Mouse (Mus musculus) stomach, postnatal 0 days (tissue): ENCODE measurements around the gene Tmem94. TPM values are rescaled to one million over a fixed set of nuclear protein-coding genes. Genes with fewer than 3 reads are reported as not detected.

Experiments used
- ATAC-seq: fragments of 200-750 bp; cut with Nextera tagmentation; 2 replicates; pipeline ENCODE4 v1.8.0; 2017; ENCODE audit not compliant: low FRiP score, low TSS enrichment
- DNase-seq: peaks from one replicate; pipeline ENCODE4 v3.0.0-alpha.2; 2016; ENCODE audit warnings: low spot score
- H3K27ac ChIP-seq: fragments of 300-500 bp; sonication (generic); replicated peaks from 2 replicates; pipeline ENCODE4 v1.5.1; 2014; ENCODE audit warnings: mild to moderate bottlenecking, control low read depth
- H3K27me3 ChIP-seq: fragments of 300-500 bp; sonication (generic); 2 replicates; pipeline ENCODE4 v1.6.1; 2014; ENCODE audit warnings: low read length; ENCODE audit not compliant: control insufficient read depth, insufficient read depth
- H3K36me3 ChIP-seq: fragments of 300-500 bp; sonication (generic); 2 replicates; pipeline ENCODE4 v1.6.1; 2014; ENCODE audit warnings: low read length, mixed read lengths; ENCODE audit not compliant: control insufficient read depth, insufficient read depth
- H3K4me1 ChIP-seq: fragments of 300-500 bp; sonication (generic); replicated peaks from 2 replicates; pipeline ENCODE4 v1.6.1; 2014; ENCODE audit warnings: antibody characterized with exemption; ENCODE audit not compliant: control insufficient read depth, insufficient read depth
- H3K4me2 ChIP-seq: fragments of 300-500 bp; sonication (generic); replicated peaks from 2 replicates; pipeline ENCODE4 v1.6.1; 2014; ENCODE audit warnings: low read depth, mild to moderate bottlenecking, control low read depth, moderate library complexity
- H3K4me3 ChIP-seq: fragments of 300-500 bp; sonication (generic); 2 replicates; pipeline ENCODE4 v1.5.1; 2014; ENCODE audit warnings: low read depth, low read length, control low read depth
- H3K9ac ChIP-seq: fragments of 300-500 bp; sonication (generic); 2 replicates; pipeline ENCODE4 v1.6.1; 2014; ENCODE audit warnings: mild to moderate bottlenecking, low read length, control low read depth, mixed read lengths
- H3K9me3 ChIP-seq: fragments of 300-500 bp; sonication (generic); 2 replicates; pipeline ENCODE4 v1.6.1; 2016; ENCODE audit warnings: low read length; ENCODE audit not compliant: control insufficient read depth
- CTCF ChIP-seq: IDR thresholded peaks from 2 replicates; pipeline ENCODE4 v1.5.1; 2016; ENCODE audit warnings: antibody characterized with exemption, low read depth, mild to moderate bottlenecking, moderate library complexity
- EP300 ChIP-seq: optimal IDR thresholded peaks from 2 replicates; pipeline ENCODE3; 2016; ENCODE audit warnings: antibody characterized with exemption
- WGBS: fragments of 180-500 bp; shearing (Covaris S2); extraction: QIAGEN DNeasy Blood & Tissue Kit; methylation state at CpG from one replicate; pipeline ENCODE4 v1.1.7; 2014; 5-methylcytosine and 5-hydroxymethylcytosine counted together
- polyA plus RNA-seq: library from polyadenylated mRNA; unstranded; fragments of >200 nt; fragmentation: Nextera tagmentation; extraction: Ambion mirVana; gene quantifications from 2 replicates; pipeline ENCODE4 v1.2.1, GENCODE M21; 2015

The Tmem94 gene
- polyA plus RNA-seq, 1 experiment from 2014 or later = 8.2 TPM

DNA sequence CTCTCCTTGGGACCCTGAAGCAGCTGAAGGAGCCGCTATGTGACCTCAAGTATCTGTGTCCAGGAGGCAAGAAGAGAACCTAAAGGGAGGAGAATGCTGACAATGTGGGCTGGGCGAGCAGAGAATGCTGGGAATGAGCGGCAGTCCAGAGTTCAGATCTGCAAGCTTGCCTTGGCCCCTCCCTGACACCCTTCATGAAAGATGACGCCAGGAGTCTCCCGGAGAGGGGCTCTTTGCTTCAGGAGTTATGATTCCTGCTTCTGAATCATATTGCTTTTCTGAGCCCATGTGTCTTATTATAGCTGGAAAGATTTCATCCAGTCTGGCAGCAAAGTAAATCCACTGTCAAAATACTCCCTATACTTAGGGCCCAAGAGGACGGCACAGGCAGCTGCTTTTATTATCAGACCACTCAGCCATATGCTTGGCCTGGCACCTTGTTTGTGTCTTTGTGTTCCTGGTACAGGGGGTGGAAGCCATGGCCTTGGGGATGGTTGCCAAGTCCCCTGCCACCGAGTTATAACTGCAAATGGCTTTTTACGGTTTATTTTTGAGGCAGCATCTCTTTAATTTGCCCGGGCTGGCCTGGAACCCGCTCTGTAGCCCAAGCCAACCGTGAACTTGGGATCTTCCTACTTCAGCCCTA is 31.1 kb upstream of the Tmem94 start:
- WGBS = 44% methylated on average over 11 of the region's 11 CpGs
- peak; percentile 48 for DNase-seq
- no peak overlapping the region for H3K4me3 ChIP-seq
- no peak for ATAC-seq
- no peaks in the 10 kb centered on the region; the same call in 1 of the 2 replicates for H3K4me1 ChIP-seq
- H3K9ac ChIP-seq = no peak overlapping the region
- no peaks in the 10 kb centered on the region for H3K36me3 ChIP-seq
- TF ChIP-seq CTCF = no peak
- no peak for TF ChIP-seq EP300
- no peak overlapping the region for H3K4me2 ChIP-seq
- no peaks in the 10 kb centered on the region for H3K27me3 ChIP-seq
- no peaks in the 10 kb centered on the region for H3K9me3 ChIP-seq
- H3K27ac ChIP-seq = no peak overlapping the region

DNA sequence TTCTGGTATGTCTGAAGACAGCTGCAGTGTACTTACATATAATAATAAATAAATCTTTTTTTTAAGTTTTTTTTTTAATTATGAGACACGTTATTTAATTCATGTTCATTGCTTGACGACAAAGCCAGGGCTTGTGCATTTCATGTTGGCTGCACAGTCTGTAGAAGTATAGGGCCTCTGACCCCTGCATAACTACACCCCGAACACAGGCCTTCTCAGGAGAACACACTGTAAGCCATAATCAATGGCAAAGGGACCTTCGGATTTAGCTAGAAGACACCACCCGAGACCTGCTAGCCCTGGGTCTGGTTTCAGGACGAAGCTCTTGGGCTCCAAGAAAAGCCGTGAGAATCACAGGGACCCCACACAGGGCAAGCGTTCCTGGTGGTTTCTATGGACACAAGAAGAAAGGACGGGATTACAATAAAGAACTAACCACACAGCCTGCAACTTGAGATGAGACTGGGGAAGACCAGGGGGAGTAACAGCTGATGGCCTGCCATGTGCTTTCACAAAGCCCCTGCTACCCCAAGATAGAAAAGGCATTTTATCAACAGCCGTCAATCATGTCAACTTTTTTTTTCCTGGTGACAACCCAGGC is 27.5 kb upstream of the Tmem94 start:
- Histone ChIP-seq H3K27ac (no peak overlapping the region), H3K36me3 (no peaks in the 10 kb centered on the region), H3K9me3 (no peaks in the 10 kb centered on the region), H3K4me1 (no peaks in the 10 kb centered on the region; the same call in 1 of the 2 replicates), H3K9ac (no peak overlapping the region), H3K4me2 (no peak overlapping the region), H3K27me3 (no peaks in the 10 kb centered on the region), H3K4me3 (no peak overlapping the region)
- DNase-seq (no peak), ATAC-seq (no peak)
- 73% methylated on average over 10 of the region's 10 CpGs for WGBS
- no peak for TF ChIP-seq EP300
- no peak for TF ChIP-seq CTCF

GRCm38 (mm10) chr11:115738275-115738885 is 26.9 kb upstream of the Tmem94 start:
- Histone ChIP-seq H3K4me2 (no peak overlapping the region), H3K9ac (no peak overlapping the region; the same call in 1 of the 2 replicates), H3K36me3 (no peaks in the 10 kb centered on the region), H3K9me3 (no peaks in the 10 kb centered on the region), H3K27ac (no peak overlapping the region), H3K27me3 (no peaks in the 10 kb centered on the region), H3K4me1 (no peaks in the 10 kb centered on the region; the same call in 1 of the 2 replicates), H3K4me3 (no peak overlapping the region)
- DNase-seq = peak; percentile 29
- WGBS = 30% methylated on average over 13 of the region's 13 CpGs
- TF ChIP-seq CTCF (no peak), EP300 (no peak)
- peak; percentile 69 for ATAC-seq

GRCm38 (mm10) chr11:115741070-115741469 is 24.2 kb upstream of the Tmem94 start:
- Histone ChIP-seq H3K4me3 (no peak overlapping the region), H3K36me3 (no peaks in the 10 kb centered on the region), H3K4me1 (no peaks in the 10 kb centered on the region; the same call in 1 of the 2 replicates), H3K9me3 (no peaks in the 10 kb centered on the region), H3K4me2 (no peak overlapping the region), H3K27me3 (no peaks in the 10 kb centered on the region), H3K9ac (no peak overlapping the region), H3K27ac (no peak overlapping the region)
- WGBS = 78% methylated on average over 11 of the region's 11 CpGs
- TF ChIP-seq EP300 = peak; percentile 64
- TF ChIP-seq CTCF = no peak
- DNase-seq (no peak), ATAC-seq (peak; percentile 41; the same call in 1 of the 2 replicates)

DNA sequence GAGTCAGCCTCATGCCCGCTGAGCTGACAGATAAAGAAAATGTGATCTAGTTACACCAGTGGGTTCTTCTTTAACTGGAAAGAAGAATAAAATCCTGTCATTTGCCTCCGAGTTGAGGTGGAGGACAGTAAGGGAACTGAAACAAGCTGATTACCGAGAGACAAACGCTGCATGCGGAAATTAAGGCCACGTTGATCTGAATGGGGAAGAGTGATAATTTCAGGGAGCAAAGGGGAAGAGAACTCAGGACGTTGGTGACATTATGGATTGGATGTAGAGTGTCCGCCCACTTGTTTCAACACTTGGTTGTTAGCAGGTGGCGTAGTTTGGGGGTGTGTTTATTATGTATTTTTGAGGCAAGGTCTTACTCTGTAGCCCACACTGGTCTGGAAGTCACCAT is 22.3 kb upstream of the Tmem94 start:
- no peaks in the 10 kb centered on the region for H3K9me3 ChIP-seq
- TF ChIP-seq CTCF (no peak), EP300 (no peak)
- H3K27me3 ChIP-seq = no peaks in the 10 kb centered on the region
- no peaks in the 10 kb centered on the region; the same call in 1 of the 2 replicates for H3K4me1 ChIP-seq
- no peak overlapping the region for H3K4me3 ChIP-seq
- ATAC-seq (no peak), DNase-seq (no peak)
- H3K36me3 ChIP-seq = no peaks in the 10 kb centered on the region
- no peak overlapping the region for H3K9ac ChIP-seq
- H3K27ac ChIP-seq = no peak overlapping the region
- WGBS = 85% methylated on average over 9 of the region's 9 CpGs
- H3K4me2 ChIP-seq = no peak overlapping the region

DNA sequence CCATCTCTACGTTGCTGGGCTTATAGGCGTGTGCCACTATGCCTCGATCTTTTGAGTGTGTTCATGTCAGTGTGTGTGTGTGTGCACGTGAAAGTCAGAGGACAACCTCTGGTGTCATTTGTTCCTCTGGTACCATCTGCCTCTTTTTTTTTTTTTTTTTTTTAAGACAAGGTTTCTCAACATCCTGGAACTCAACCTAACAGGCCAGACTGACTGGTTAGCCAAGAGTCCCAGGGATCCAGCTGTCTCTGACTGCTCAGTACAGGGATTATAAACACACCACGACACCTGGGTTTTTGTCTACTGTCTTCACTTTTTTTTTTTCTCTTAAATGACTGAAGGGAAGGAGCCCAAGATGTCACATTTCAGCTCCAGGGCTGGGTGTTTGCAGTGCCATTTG is 20.8 kb upstream of the Tmem94 start:
- TF ChIP-seq CTCF (no peak), EP300 (no peak)
- 72% methylated on average over 5 of the region's 5 CpGs for WGBS
- Histone ChIP-seq H3K9ac (no peak overlapping the region), H3K27ac (no peak overlapping the region), H3K27me3 (no peaks in the 10 kb centered on the region), H3K9me3 (no peaks in the 10 kb centered on the region), H3K36me3 (no peaks in the 10 kb centered on the region), H3K4me1 (no peaks in the 10 kb centered on the region), H3K4me3 (no peak overlapping the region), H3K4me2 (no peak overlapping the region)
- ATAC-seq = no peak
- no peak for DNase-seq
